In genomic region chr7:46393116-46393515, GRCm38 (mm10) we compare ENCODE assay signal across 8 mouse cellular contexts. TPM values are rescaled to one million over a fixed set of nuclear protein-coding genes. Genes with fewer than 3 reads are reported as not detected.
DNase-seq lines count a peak whose midpoint lies in the region; ATAC-seq and TF ChIP-seq lines count a peak whose summit lies in the region.

No protein-coding gene starts in this region.

- ATAC-seq in forebrain, embryonic 14.5 days, result 0 out of 2 replicates have a peak, but pooled peaks have one; percentile 3
- peak; percentile 50 for ATAC-seq in hindbrain, embryonic 12.5 days (ENCODE audit: low FRiP score)
- peak; percentile 64 for ATAC-seq in megakaryocyte-erythroid progenitor cell, adult 5-6 weeks (replicated peaks; ENCODE audit: low FRiP score, low TSS enrichment, poor library complexity, severe bottlenecking)
- no peak for ATAC-seq in inflammation-experienced regulatory T-cells, adult 6 months

- H3K9me3 ChIP-seq in forebrain, embryonic 14.5 days (replicated peaks; ENCODE audit: control insufficient read depth, low read length), result no peaks in the 10 kb centered on the region
- H3K9me3 ChIP-seq in hindbrain, embryonic 12.5 days (replicated peaks), result no peaks in the 10 kb centered on the region; the same call in 1 of the 2 replicates

- peak; percentile 20 for DNase-seq in MEL-GATA-1-ER (ENCODE audit: extremely low read depth, low read depth)
- peak; percentile 92 for DNase-seq in brain, embryonic 14.5 days (ENCODE audit: low read depth)
- DNase-seq in forebrain, embryonic 14.5 days (ENCODE audit: low spot score), result peak; percentile 83
- DNase-seq in layer of hippocampus, postnatal 25 days (ENCODE audit: extremely low spot score in 1 of 2, low spot score in 1 of 2), result peak; percentile 82 to 91
- peak; percentile 81 for DNase-seq in skeletal muscle tissue, adult 2 months (ENCODE audit: low read depth, low spot score)

- H3K4me2 ChIP-seq in forebrain, embryonic 14.5 days (ENCODE audit: low read length), result no peak overlapping the region
- H3K4me2 ChIP-seq in hindbrain, embryonic 12.5 days (replicated peaks), result no peak overlapping the region

- peak; percentile 95 for TF ChIP-seq CTCF in brain, embryonic 14.5 days (IDR thresholded peaks at IDR 0.05; ENCODE audit: borderline replicate concordance, extremely low read depth, insufficient read depth, insufficient read length)

- H3K4me1 ChIP-seq in forebrain, embryonic 14.5 days (ENCODE audit: control insufficient read depth, insufficient read depth, low read length), result no peaks in the 10 kb centered on the region; the same call in 1 of the 2 replicates
- H3K4me1 ChIP-seq in hindbrain, embryonic 12.5 days, result peaks cover 19% of the 10 kb centered on the region

- no peaks in the 10 kb centered on the region for H3K36me3 ChIP-seq in forebrain, embryonic 14.5 days (ENCODE audit: control insufficient read depth, insufficient read depth, low read length)
- H3K36me3 ChIP-seq in hindbrain, embryonic 12.5 days, result no peaks in the 10 kb centered on the region

- H3K4me3 ChIP-seq in forebrain, embryonic 14.5 days (ENCODE audit: low read depth, low read length), result no peak overlapping the region
- no peak overlapping the region for H3K4me3 ChIP-seq in hindbrain, embryonic 12.5 days

- peaks cover 29% of the 10 kb centered on the region for H3K27me3 ChIP-seq in forebrain, embryonic 14.5 days (replicated peaks; ENCODE audit: control insufficient read depth, insufficient read depth, low read length)
- peaks cover 47% of the 10 kb centered on the region for H3K27me3 ChIP-seq in hindbrain, embryonic 12.5 days

- no peak overlapping the region for H3K27ac ChIP-seq in forebrain, embryonic 14.5 days (ENCODE audit: low read depth, low read length)
- no peak overlapping the region for H3K27ac ChIP-seq in hindbrain, embryonic 12.5 days

- no peak for TF ChIP-seq POLR2A in brain, embryonic 14.5 days (IDR thresholded peaks at IDR 0.05; ENCODE audit: borderline replicate concordance, extremely low read depth, insufficient read depth, insufficient read length, poor library complexity, severe bottlenecking)

- H3K9ac ChIP-seq in forebrain, embryonic 14.5 days (ENCODE audit: low read length), result no peak overlapping the region
- no peak overlapping the region for H3K9ac ChIP-seq in hindbrain, embryonic 12.5 days

- WGBS in forebrain, embryonic 14.5 days, result 0% methylated on average over 2 of the region's 2 CpGs
- WGBS in hindbrain, embryonic 12.5 days, result 0% methylated on average over 2 of the region's 2 CpGs

RNA-seq across cellular contexts. Expression of gene Kcnc1, which starts 3.2 kb away (rescaled TPM):
- polyA plus RNA-seq in brain, embryonic 14.5 days (2012; rRNA removed), result 14.9 and 28.9 TPM in 2 replicates
- polyA plus RNA-seq in forebrain, embryonic 14.5 days (2014; fragmentation: Nextera tagmentation; extraction: Ambion mirVana), result 3.6 and 6.0 TPM in 2 replicates
- 8.2 and 9.8 TPM in 2 replicates for polyA plus RNA-seq in hindbrain, embryonic 12.5 days (2016; fragmentation: Nextera tagmentation; extraction: Ambion mirVana)
- 100 to 1,000 TPM; 105 to 112 TPM for total RNA-seq in layer of hippocampus, postnatal 25 days (2021)
- total RNA-seq in megakaryocyte-erythroid progenitor cell, adult 5-6 weeks (2014; fragmentation: Nextera tagmentation), result 1.1 and 10.7 TPM in 2 replicates
- 0.19 and 0.84 TPM in 2 replicates for total RNA-seq in megakaryocyte-erythroid progenitor cell, adult 5-6 weeks (2017)
- under 1 TPM in 1 of 3 experiments, not detected in 2; 0.16 TPM for polyA plus RNA-seq in inflammation-experienced regulatory T-cells, adult 6 months (2017; shearing (Covaris generic))

RNA-seq across cellular contexts. Expression of gene Myod1, which starts 16.8 kb away (rescaled TPM):
- polyA plus RNA-seq in brain, embryonic 14.5 days (2012; rRNA removed), result 0.74 and 1.6 TPM in 2 replicates
- 0.15 TPM in 1 of 2 replicates, not detected in the other for polyA plus RNA-seq in forebrain, embryonic 14.5 days (2014; fragmentation: Nextera tagmentation; extraction: Ambion mirVana)
- 2.6 and 12.1 TPM in 2 replicates for polyA plus RNA-seq in hindbrain, embryonic 12.5 days (2016; fragmentation: Nextera tagmentation; extraction: Ambion mirVana)
- total RNA-seq in layer of hippocampus, postnatal 25 days (2021), result not detected
- not detected in 2 replicates for total RNA-seq in megakaryocyte-erythroid progenitor cell, adult 5-6 weeks (2014; fragmentation: Nextera tagmentation)
- total RNA-seq in megakaryocyte-erythroid progenitor cell, adult 5-6 weeks (2017), result not detected in 2 replicates
- not detected for polyA plus RNA-seq in inflammation-experienced regulatory T-cells, adult 6 months (2017; shearing (Covaris generic))

Comparison
In these comparisons a context has a peak if more than half of its experiments do, and no peak if none do; other contexts are left out.
1. DNase-seq: peak in every context shown above with its lines; median percentile 92 in brain, embryonic 14.5 days; 86 in layer of hippocampus, postnatal 25 days; 83 in forebrain, embryonic 14.5 days; 81 in skeletal muscle tissue, adult 2 months; 20 in MEL-GATA-1-ER.